Mouse (Mus musculus): ENCODE data around the gene Ngef. TPM values are rescaled to one million over a fixed set of nuclear protein-coding genes. Genes with fewer than 3 reads are reported as not detected.

The Ngef gene
- polyA plus RNA-seq, 1 experiment from 2014 or later: 2.4 TPM

Other genes starting within 250 kb of the Ngef start
- gene Gigyf2, start 246.9 kb downstream of the Ngef start, polyA plus RNA-seq (2015; fragmentation: Nextera tagmentation; extraction: Ambion mirVana): 49.6 and 57.5 TPM in 2 replicates
- gene Kcnj13, start 179.1 kb downstream of the Ngef start, polyA plus RNA-seq (2015; fragmentation: Nextera tagmentation; extraction: Ambion mirVana): 0.89 and 1.2 TPM in 2 replicates
- 46.8 and 84.6 TPM in 2 replicates for gene Snorc, start 103.6 kb downstream of the Ngef start, polyA plus RNA-seq (2015; fragmentation: Nextera tagmentation; extraction: Ambion mirVana)
- gene Neu2, start 64.0 kb downstream of the Ngef start, polyA plus RNA-seq (2015; fragmentation: Nextera tagmentation; extraction: Ambion mirVana): not detected in 2 replicates
- gene Inpp5d, start 46.4 kb upstream of the Ngef start, polyA plus RNA-seq (2015; fragmentation: Nextera tagmentation; extraction: Ambion mirVana): 7.2 and 8.8 TPM in 2 replicates
- gene Atg16l1, start 182.0 kb upstream of the Ngef start, polyA plus RNA-seq (2015; fragmentation: Nextera tagmentation; extraction: Ambion mirVana): 29.0 and 30.0 TPM in 2 replicates
- gene Sag, start 229.8 kb upstream of the Ngef start, polyA plus RNA-seq (2015; fragmentation: Nextera tagmentation; extraction: Ambion mirVana): 1.3 and 1.8 TPM in 2 replicates